23 mouse cellular contexts compared by ENCODE assay signal in the genomic region with DNA sequence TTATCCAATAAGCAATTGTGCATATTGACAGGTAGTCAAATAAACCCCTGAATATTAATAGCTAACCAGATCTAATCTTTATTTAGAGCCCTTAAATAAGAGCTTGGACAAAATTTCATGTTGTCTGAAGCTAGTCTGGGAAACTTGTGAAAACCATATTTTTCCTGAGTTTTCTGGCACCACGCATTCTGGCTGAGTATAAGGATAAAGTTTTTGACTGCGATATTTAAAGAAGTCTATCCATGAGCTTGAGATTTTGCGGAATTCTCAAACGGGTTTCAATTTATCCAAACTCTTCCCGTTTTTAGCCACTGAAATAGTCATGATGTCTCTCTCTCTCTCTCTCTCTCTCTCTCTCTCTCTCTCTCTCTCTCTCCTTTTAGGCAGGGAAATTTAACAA. TPM values are rescaled to one million over a fixed set of nuclear protein-coding genes. Genes with fewer than 3 reads are reported as not detected.
DNase-seq lines count a peak whose midpoint lies in the region; ATAC-seq and TF ChIP-seq lines count a peak whose summit lies in the region.
"Had no signal": no experiment of that assay in that cellular context is flagged by ENCODE, and none has a peak within 500 bp of the region (broad histone marks: within the 10 kb centered on the region; RNA-seq: fewer than 3 reads in every experiment).

No protein-coding gene starts in this region.

- no peak overlapping the region for H3K4me3 ChIP-seq in forebrain, postnatal 0 days (ENCODE audit: low read depth, low read length)
- no peak overlapping the region for H3K4me3 ChIP-seq in forebrain, embryonic 13.5 days
- H3K4me3 ChIP-seq in midbrain, embryonic 16.5 days (ENCODE audit: low read depth, low read length): no peak overlapping the region
- H3K4me3 ChIP-seq: embryonic facial prominence, embryonic 10.5 days; embryonic facial prominence, embryonic 12.5 days had no signal

- peak; percentile 22 for DNase-seq in forebrain, postnatal 0 days
- peak; percentile 64 for DNase-seq in brain, adult 2 months (ENCODE audit: low read depth, low spot score)
- peak; percentile 52 for DNase-seq in telencephalon, adult 2 months (ENCODE audit: low read depth, low spot score)
- DNase-seq: adrenal gland, adult 8-10 months; adrenal gland, postnatal 14 days; adrenal gland, postnatal 36 days; B cell, adult 2 months; cerebellum, adult 11-12 months; cerebellum, adult 2 months; cerebellum, adult 9-10 months; cerebellum, postnatal 10 days; cerebellum, postnatal 25 days had no signal

- 75% methylated on average over 5 of the region's 5 CpGs for WGBS in forebrain, postnatal 0 days
- WGBS in forebrain, embryonic 13.5 days: 95% methylated on average over 5 of the region's 5 CpGs
- WGBS in midbrain, embryonic 16.5 days: 92% methylated on average over 5 of the region's 5 CpGs

- ATAC-seq in forebrain, postnatal 0 days: no peak
- ATAC-seq in forebrain, embryonic 13.5 days: no peak
- ATAC-seq in midbrain, embryonic 16.5 days: no peak
- ATAC-seq: activated CD4-positive, CD25-positive, alpha-beta regulatory T cell, adult 4 months; CD4-positive, CD25-positive, alpha-beta regulatory T cell, adult 4 months; forebrain, embryonic 14.5 days; forebrain, embryonic 16.5 days; Patski had no signal

- H3K4me2 ChIP-seq in forebrain, postnatal 0 days (ENCODE audit: low read depth): no peak overlapping the region
- H3K4me2 ChIP-seq in forebrain, embryonic 13.5 days: no peak overlapping the region
- no peak overlapping the region for H3K4me2 ChIP-seq in midbrain, embryonic 16.5 days (ENCODE audit: low read length)
- H3K4me2 ChIP-seq: embryonic facial prominence, embryonic 12.5 days had no signal

- no peaks in the 10 kb centered on the region for H3K27me3 ChIP-seq in forebrain, postnatal 0 days (ENCODE audit: insufficient read depth, low read length)
- H3K27me3 ChIP-seq in forebrain, embryonic 13.5 days: no peaks in the 10 kb centered on the region
- H3K27me3 ChIP-seq in midbrain, embryonic 16.5 days (ENCODE audit: control insufficient read depth, insufficient read depth, low read depth, low read length): no peaks in the 10 kb centered on the region
- H3K27me3 ChIP-seq: CH12.LX; embryonic facial prominence, embryonic 12.5 days had no signal

- no peaks in the 10 kb centered on the region for H3K36me3 ChIP-seq in forebrain, postnatal 0 days (ENCODE audit: insufficient read depth)
- no peaks in the 10 kb centered on the region for H3K36me3 ChIP-seq in forebrain, embryonic 13.5 days (ENCODE audit: poor library complexity, severe bottlenecking)
- no peaks in the 10 kb centered on the region for H3K36me3 ChIP-seq in midbrain, embryonic 16.5 days (ENCODE audit: control insufficient read depth, insufficient read depth, low read length)
- H3K36me3 ChIP-seq: embryonic facial prominence, embryonic 10.5 days; embryonic facial prominence, embryonic 12.5 days; G1E had no signal

- no peak overlapping the region for H3K27ac ChIP-seq in forebrain, postnatal 0 days (ENCODE audit: low read depth, low read length)
- H3K27ac ChIP-seq in forebrain, embryonic 13.5 days: no peak overlapping the region
- no peak overlapping the region for H3K27ac ChIP-seq in midbrain, embryonic 16.5 days (ENCODE audit: low read length)
- H3K27ac ChIP-seq: embryonic facial prominence, embryonic 10.5 days; embryonic facial prominence, embryonic 12.5 days had no signal

- no peak overlapping the region for H3K9ac ChIP-seq in forebrain, postnatal 0 days
- H3K9ac ChIP-seq in forebrain, embryonic 13.5 days: no peak overlapping the region
- H3K9ac ChIP-seq in midbrain, embryonic 16.5 days (ENCODE audit: low read depth, low read length): no peak overlapping the region
- H3K9ac ChIP-seq: embryonic facial prominence, embryonic 12.5 days had no signal

- TF ChIP-seq CTCF in forebrain, postnatal 0 days (IDR thresholded peaks at IDR 0.05; ENCODE audit: low read depth): no peak

- H3K4me1 ChIP-seq in forebrain, postnatal 0 days (ENCODE audit: insufficient read depth): no peaks in the 10 kb centered on the region
- H3K4me1 ChIP-seq in forebrain, embryonic 13.5 days: no peaks in the 10 kb centered on the region
- H3K4me1 ChIP-seq in midbrain, embryonic 16.5 days (ENCODE audit: control insufficient read depth, insufficient read depth, low read length): no peaks in the 10 kb centered on the region
- H3K4me1 ChIP-seq: embryonic facial prominence, embryonic 10.5 days; embryonic facial prominence, embryonic 12.5 days had no signal

- no peaks in the 10 kb centered on the region for H3K9me3 ChIP-seq in forebrain, postnatal 0 days (ENCODE audit: low read length)
- H3K9me3 ChIP-seq in forebrain, embryonic 13.5 days (replicated peaks): no peaks in the 10 kb centered on the region
- H3K9me3 ChIP-seq in midbrain, embryonic 16.5 days (replicated peaks; ENCODE audit: control insufficient read depth, low read length, poor library complexity, severe bottlenecking): no peaks in the 10 kb centered on the region
- H3K9me3 ChIP-seq: embryonic facial prominence, embryonic 10.5 days; embryonic facial prominence, embryonic 12.5 days; G1E had no signal

RNA-seq across cellular contexts. Expression of gene Fap, which starts 25.8 kb away (rescaled TPM):
- total RNA-seq in forebrain, postnatal 0 days (2014; rRNA removed): 1.5 and 3.3 TPM in 2 replicates
- polyA plus RNA-seq in forebrain, postnatal 0 days (2015; fragmentation: Nextera tagmentation; extraction: Ambion mirVana): 0.86 and 1.1 TPM in 2 replicates
- 0.32 and 0.50 TPM in 2 replicates for polyA plus RNA-seq in forebrain, embryonic 13.5 days (2015; fragmentation: Nextera tagmentation; extraction: Ambion mirVana)
- polyA plus RNA-seq in midbrain, embryonic 16.5 days (2015; fragmentation: Nextera tagmentation; extraction: Ambion mirVana): 1.0 and 1.1 TPM in 2 replicates
- total RNA-seq: G1E had no signal
- polyA plus RNA-seq: G1E, Patski had no signal
